Mouse (Mus musculus): ENCODE data around the gene Kcnmb4. TPM values are rescaled to one million over a fixed set of nuclear protein-coding genes. Genes with fewer than 3 reads are reported as not detected.

The Kcnmb4 gene
- polyA plus RNA-seq, 1 experiment from 2014 or later, result 2.7 TPM

DNA sequence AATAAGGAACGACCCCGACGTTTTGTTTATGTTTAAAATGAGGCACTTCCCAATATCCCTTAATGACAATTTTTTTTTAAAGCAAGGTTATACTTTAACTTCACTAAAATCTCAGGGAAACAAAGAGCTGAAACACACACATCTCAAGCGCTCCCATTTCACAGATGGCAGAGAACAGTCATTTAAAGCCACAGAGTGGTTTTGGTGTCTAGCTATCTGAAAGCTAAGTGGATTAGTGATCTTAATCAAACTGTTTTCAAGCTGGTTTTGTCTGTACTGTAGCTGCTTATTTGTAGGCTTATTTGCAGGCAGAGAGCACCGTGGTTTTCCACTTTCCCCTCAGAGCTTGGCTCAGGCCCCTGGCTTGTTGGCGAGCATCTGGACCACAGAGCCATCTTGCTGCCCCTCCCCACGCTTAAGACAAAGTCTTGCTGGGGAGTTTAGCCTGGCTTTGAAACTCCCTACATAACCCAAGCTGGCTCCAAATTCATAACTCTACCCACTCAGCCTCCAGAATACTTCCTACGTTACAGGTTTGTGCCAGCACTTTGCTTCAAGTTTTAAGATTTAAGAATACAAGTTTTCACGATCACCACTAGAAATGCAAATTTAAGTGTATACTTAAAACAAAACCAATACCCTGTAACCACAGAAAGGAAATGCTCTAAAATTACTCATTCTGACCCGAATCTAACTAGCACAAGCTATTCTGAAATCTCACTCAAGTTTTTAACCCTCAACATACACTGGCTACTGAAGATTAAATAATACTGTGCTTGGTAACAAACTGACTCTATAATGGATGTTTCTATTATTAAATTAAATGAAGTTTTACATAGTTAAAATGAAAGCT lies 13.4 kb upstream of the Kcnmb4 start:
- DNase-seq (ENCODE audit: low spot score) (no peak), ATAC-seq (replicated peaks; ENCODE audit: low FRiP score) (no peak)
- H3K4me3 ChIP-seq (ENCODE audit: low read depth, low read length), result no peak overlapping the region
- no peak overlapping the region for H3K9ac ChIP-seq (ENCODE audit: low read depth, low read length)
- peaks cover 12% of the 10 kb centered on the region; the same call in 1 of the 2 replicates for H3K36me3 ChIP-seq (ENCODE audit: control insufficient read depth, insufficient read depth, low read length)
- H3K27ac ChIP-seq (ENCODE audit: low read depth, low read length), result no peak overlapping the region
- H3K27me3 ChIP-seq (replicated peaks; ENCODE audit: control insufficient read depth, insufficient read depth, low read length), result no peaks in the 10 kb centered on the region
- H3K4me2 ChIP-seq, result no peak overlapping the region
- no peaks in the 10 kb centered on the region for H3K9me3 ChIP-seq (ENCODE audit: control insufficient read depth, low read length)
- no peaks in the 10 kb centered on the region for H3K4me1 ChIP-seq (replicated peaks; ENCODE audit: control insufficient read depth, insufficient read depth, low read length)
- 86% methylated on average over 10 of the region's 10 CpGs for WGBS

DNA sequence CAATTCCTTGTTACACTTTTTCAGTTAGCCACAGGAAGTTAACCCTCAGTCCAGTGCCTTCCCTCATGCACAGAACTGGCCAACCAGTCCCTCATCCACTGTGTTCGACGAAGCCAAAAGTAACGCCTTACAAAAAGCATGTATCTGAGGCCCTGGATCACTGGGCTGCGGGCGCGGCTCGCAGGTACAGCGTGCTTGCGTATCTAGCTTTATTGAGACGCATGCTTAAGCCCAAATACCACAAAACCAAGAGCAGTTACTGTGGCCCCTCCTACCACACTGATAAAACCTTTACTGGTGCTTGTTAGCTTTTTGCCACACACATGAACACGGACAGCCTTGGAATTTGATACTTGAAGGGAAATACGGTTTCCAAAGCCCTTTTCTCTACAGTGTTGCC lies 8.2 kb upstream of the Kcnmb4 start:
- Histone ChIP-seq H3K36me3 (ENCODE audit: control insufficient read depth, insufficient read depth, low read length) (peaks cover 11% of the 10 kb centered on the region; the same call in 1 of the 2 replicates), H3K4me2 (no peak overlapping the region), H3K4me3 (ENCODE audit: low read depth, low read length) (no peak overlapping the region), H3K9me3 (ENCODE audit: control insufficient read depth, low read length) (no peaks in the 10 kb centered on the region), H3K27me3 (replicated peaks; ENCODE audit: control insufficient read depth, insufficient read depth, low read length) (no peaks in the 10 kb centered on the region), H3K4me1 (replicated peaks; ENCODE audit: control insufficient read depth, insufficient read depth, low read length) (no peaks in the 10 kb centered on the region), H3K9ac (ENCODE audit: low read depth, low read length) (no peak overlapping the region), H3K27ac (ENCODE audit: low read depth, low read length) (no peak overlapping the region)
- peak; percentile 71 for ATAC-seq (replicated peaks; ENCODE audit: low FRiP score)
- WGBS, result 66% methylated on average over 12 of the region's 12 CpGs
- no peak for DNase-seq (ENCODE audit: low spot score)

DNA sequence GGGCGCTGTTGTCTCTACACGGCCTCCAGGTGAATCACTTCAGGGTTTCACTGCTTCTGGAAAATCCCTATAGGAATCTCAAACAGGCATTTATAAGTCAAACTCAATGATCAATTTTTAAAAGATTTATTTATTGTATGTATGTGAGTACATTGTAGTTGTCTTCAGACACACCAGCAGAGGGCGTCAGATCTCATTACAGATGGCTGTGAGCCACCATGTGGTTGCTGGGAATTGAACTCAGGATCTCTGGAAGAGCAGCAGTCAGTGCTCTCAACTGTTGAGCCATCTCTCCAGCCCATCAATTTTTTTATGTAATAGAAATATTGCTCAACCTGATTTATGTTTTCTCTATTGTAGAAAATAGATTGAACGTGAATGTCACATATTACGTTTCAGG lies 7.3 kb upstream of the Kcnmb4 start:
- Histone ChIP-seq H3K4me2 (no peak overlapping the region), H3K36me3 (ENCODE audit: control insufficient read depth, insufficient read depth, low read length) (peaks cover 8% of the 10 kb centered on the region; the same call in 1 of the 2 replicates), H3K27me3 (replicated peaks; ENCODE audit: control insufficient read depth, insufficient read depth, low read length) (peaks cover 3% of the 10 kb centered on the region), H3K4me3 (ENCODE audit: low read depth, low read length) (no peak overlapping the region), H3K9me3 (ENCODE audit: control insufficient read depth, low read length) (0 out of 2 replicates have a peak, but pooled peaks cover 3% of the 10 kb centered on the region), H3K4me1 (replicated peaks; ENCODE audit: control insufficient read depth, insufficient read depth, low read length) (no peaks in the 10 kb centered on the region), H3K9ac (ENCODE audit: low read depth, low read length) (no peak overlapping the region), H3K27ac (ENCODE audit: low read depth, low read length) (no peak overlapping the region)
- 91% methylated on average over 5 of the region's 5 CpGs for WGBS
- ATAC-seq (replicated peaks; ENCODE audit: low FRiP score) (no peak), DNase-seq (ENCODE audit: low spot score) (no peak)

DNA sequence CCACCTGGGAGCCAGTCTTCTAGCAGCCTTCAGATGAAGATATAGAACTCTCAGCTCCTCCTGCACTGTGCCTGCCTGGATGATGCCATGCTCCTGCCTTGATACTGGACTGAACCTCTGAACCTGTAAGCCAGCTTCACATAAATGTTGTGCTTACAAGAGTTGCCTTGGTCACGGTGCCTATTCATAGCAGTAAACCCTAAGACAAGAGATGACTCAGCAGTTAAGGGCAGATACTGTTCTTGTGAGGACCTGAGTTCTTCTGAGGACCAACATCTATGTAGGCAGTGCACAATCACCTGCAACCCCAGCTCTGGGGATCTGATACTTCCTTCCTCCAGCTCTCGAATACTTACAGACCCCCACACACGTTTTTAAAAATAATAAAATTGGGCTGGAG lies 2.9 kb upstream of the Kcnmb4 start:
- no peak overlapping the region for H3K4me3 ChIP-seq (ENCODE audit: low read depth, low read length)
- no peak for DNase-seq (ENCODE audit: low spot score)
- no peak overlapping the region for H3K27ac ChIP-seq (ENCODE audit: low read depth, low read length)
- peaks cover 5% of the 10 kb centered on the region; the same call in 1 of the 2 replicates for H3K4me1 ChIP-seq (replicated peaks; ENCODE audit: control insufficient read depth, insufficient read depth, low read length)
- WGBS, result 87% methylated on average over 3 of the region's 3 CpGs
- no peak overlapping the region for H3K9ac ChIP-seq (ENCODE audit: low read depth, low read length)
- peaks cover 46% of the 10 kb centered on the region for H3K27me3 ChIP-seq (replicated peaks; ENCODE audit: control insufficient read depth, insufficient read depth, low read length)
- no peaks in the 10 kb centered on the region for H3K36me3 ChIP-seq (ENCODE audit: control insufficient read depth, insufficient read depth, low read length)
- H3K9me3 ChIP-seq (ENCODE audit: control insufficient read depth, low read length), result 0 out of 2 replicates have a peak, but pooled peaks cover 3% of the 10 kb centered on the region
- no peak overlapping the region for H3K4me2 ChIP-seq
- ATAC-seq (replicated peaks; ENCODE audit: low FRiP score), result no peak

DNA sequence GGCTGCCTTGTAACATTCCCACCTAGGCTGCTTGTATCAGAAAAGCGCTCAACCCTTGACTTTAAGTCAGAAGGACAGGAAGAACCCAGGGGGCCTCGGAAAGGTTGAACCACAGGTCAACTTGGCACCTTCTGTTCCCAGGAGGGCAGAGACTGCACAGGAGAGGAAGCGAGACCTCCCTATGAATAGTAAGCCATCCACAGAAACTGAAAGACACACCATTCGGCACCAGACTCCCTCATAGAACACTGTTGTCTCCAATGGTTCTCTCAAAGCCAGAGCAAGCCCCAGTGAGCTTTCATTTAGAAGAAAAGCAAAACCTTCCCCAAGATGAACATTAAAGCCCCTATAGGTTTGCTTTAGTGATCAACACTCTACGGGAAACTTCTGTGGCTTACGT lies 2.0 kb upstream of the Kcnmb4 start:
- WGBS, result 63% methylated on average over 6 of the region's 6 CpGs
- Histone ChIP-seq H3K4me3 (ENCODE audit: low read depth, low read length) (no peak overlapping the region), H3K4me2 (no peak overlapping the region), H3K36me3 (ENCODE audit: control insufficient read depth, insufficient read depth, low read length) (no peaks in the 10 kb centered on the region), H3K4me1 (replicated peaks; ENCODE audit: control insufficient read depth, insufficient read depth, low read length) (peaks cover 5% of the 10 kb centered on the region; the same call in 1 of the 2 replicates), H3K9me3 (ENCODE audit: control insufficient read depth, low read length) (0 out of 2 replicates have a peak, but pooled peaks cover 3% of the 10 kb centered on the region), H3K9ac (ENCODE audit: low read depth, low read length) (no peak overlapping the region), H3K27ac (ENCODE audit: low read depth, low read length) (no peak overlapping the region), H3K27me3 (replicated peaks; ENCODE audit: control insufficient read depth, insufficient read depth, low read length) (peaks cover 48% of the 10 kb centered on the region)
- ATAC-seq (replicated peaks; ENCODE audit: low FRiP score) (no peak), DNase-seq (ENCODE audit: low spot score) (no peak)

DNA sequence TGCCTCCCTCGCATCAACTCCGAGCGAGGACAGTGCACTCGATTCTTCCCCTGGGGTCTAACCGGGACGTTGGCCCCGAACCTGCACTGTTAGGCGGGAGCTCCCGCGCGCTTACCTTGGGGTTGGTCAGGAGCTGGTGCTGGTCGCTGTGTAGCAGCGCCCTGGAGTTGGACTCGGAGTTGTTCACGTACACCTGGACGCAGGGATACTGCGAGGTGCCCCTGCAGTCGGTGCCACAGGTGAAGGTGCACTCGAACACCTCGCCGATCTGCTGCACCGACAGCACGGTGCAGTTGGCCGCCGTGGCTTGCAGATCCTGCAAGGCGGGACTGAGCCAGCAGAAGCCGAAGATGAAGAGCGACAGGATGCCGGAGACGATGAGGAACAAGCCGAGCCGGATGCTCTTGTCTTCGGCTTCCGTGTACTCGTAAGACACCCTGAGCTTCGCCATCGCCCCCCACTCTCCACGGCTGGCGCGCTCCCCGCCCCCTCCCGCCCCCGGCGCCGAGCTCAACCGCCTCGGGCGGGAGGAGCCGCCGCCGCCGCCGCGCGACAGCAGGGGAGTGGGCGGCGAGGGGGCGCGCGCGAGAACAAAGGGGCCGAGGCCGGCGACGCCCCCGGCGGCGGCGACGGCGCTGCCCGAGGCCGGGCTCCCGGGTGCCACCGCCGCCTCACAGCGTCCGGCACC lies 463 bp downstream of the Kcnmb4 start:
- Histone ChIP-seq H3K9ac (ENCODE audit: low read depth, low read length) (peak overlapping the region; percentile 52), H3K36me3 (ENCODE audit: control insufficient read depth, insufficient read depth, low read length) (no peaks in the 10 kb centered on the region), H3K4me3 (ENCODE audit: low read depth, low read length) (peak overlapping the region; percentile 66), H3K4me1 (replicated peaks; ENCODE audit: control insufficient read depth, insufficient read depth, low read length) (peaks cover 5% of the 10 kb centered on the region; the same call in 1 of the 2 replicates), H3K27ac (ENCODE audit: low read depth, low read length) (no peak overlapping the region), H3K27me3 (replicated peaks; ENCODE audit: control insufficient read depth, insufficient read depth, low read length) (peaks cover 51% of the 10 kb centered on the region), H3K9me3 (ENCODE audit: control insufficient read depth, low read length) (0 out of 2 replicates have a peak, but pooled peaks cover 3% of the 10 kb centered on the region), H3K4me2 (peak overlapping the region; percentile 95)
- DNase-seq (ENCODE audit: low spot score) (peak; percentile 66), ATAC-seq (replicated peaks; ENCODE audit: low FRiP score) (peak; percentile 44)
- under 1% methylated on average over 53 of the region's 78 CpGs for WGBS

DNA sequence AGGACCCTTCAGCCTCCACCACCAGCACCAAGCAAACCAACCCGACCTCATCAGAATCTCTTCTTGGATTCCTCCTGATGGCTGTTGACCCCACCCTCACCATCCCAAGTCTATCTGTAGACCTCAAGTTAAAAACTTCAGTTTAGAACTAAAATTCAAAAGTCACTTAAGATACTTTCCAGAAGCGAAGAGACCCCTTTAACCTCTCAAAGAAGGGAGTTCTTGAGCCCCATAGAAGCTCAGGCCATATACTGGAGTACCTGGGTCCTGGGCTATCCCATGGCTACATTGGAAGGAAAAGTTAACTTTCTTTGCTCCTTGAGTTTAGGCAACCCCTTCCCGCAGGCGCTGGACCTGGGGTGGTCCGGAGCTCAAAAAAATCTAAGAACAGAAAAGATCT lies 1.1 kb downstream of the Kcnmb4 start:
- Histone ChIP-seq H3K4me1 (replicated peaks; ENCODE audit: control insufficient read depth, insufficient read depth, low read length) (peaks cover 5% of the 10 kb centered on the region; the same call in 1 of the 2 replicates), H3K27ac (ENCODE audit: low read depth, low read length) (no peak overlapping the region), H3K4me2 (peak overlapping the region; percentile 95), H3K9ac (ENCODE audit: low read depth, low read length) (no peak overlapping the region), H3K4me3 (ENCODE audit: low read depth, low read length) (peak overlapping the region; percentile 66), H3K36me3 (ENCODE audit: control insufficient read depth, insufficient read depth, low read length) (no peaks in the 10 kb centered on the region), H3K27me3 (replicated peaks; ENCODE audit: control insufficient read depth, insufficient read depth, low read length) (peaks cover 51% of the 10 kb centered on the region), H3K9me3 (ENCODE audit: control insufficient read depth, low read length) (0 out of 2 replicates have a peak, but pooled peaks cover 3% of the 10 kb centered on the region)
- DNase-seq (ENCODE audit: low spot score) (no peak), ATAC-seq (replicated peaks; ENCODE audit: low FRiP score) (no peak)
- 7% methylated on average over 5 of the region's 5 CpGs for WGBS

DNA sequence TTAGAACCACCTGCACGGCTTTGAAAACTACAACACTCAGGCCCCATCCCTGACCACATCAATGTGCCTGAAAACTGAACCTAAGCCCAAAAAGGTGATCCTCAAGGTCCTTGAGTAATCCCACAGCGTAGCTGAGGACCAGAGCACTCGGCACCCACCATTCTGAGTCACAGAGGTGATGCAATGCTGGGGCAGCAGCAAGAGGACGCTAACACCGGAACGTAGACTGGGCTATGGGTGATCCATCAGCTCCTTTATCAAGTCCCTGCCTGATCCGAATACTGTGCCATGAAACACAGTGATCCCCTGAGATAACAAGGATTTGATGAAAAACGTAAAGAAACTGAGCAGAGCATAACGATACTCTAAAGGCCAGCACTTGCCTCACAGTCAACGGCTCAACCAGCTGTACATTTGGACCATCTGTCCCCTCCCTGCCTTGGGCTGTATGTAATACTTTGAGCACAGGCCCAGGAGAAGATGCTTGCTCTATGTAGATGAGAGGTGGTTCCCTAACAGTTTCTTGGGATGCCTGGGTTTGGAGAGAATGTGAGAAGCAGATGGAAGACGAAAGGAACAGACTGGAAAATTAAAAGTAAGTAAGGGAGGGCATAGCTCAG lies 3.3 kb downstream of the Kcnmb4 start:
- peaks cover 43% of the 10 kb centered on the region for H3K27me3 ChIP-seq (replicated peaks; ENCODE audit: control insufficient read depth, insufficient read depth, low read length)
- ATAC-seq (replicated peaks; ENCODE audit: low FRiP score), result no peak
- DNase-seq (ENCODE audit: low spot score), result no peak
- no peaks in the 10 kb centered on the region for H3K36me3 ChIP-seq (ENCODE audit: control insufficient read depth, insufficient read depth, low read length)
- H3K4me3 ChIP-seq (ENCODE audit: low read depth, low read length), result no peak overlapping the region
- WGBS, result 83% methylated on average over 11 of the region's 11 CpGs
- H3K9ac ChIP-seq (ENCODE audit: low read depth, low read length), result no peak overlapping the region
- H3K4me1 ChIP-seq (replicated peaks; ENCODE audit: control insufficient read depth, insufficient read depth, low read length), result peaks cover 5% of the 10 kb centered on the region; the same call in 1 of the 2 replicates
- H3K27ac ChIP-seq (ENCODE audit: low read depth, low read length), result no peak overlapping the region
- H3K9me3 ChIP-seq (ENCODE audit: control insufficient read depth, low read length), result no peaks in the 10 kb centered on the region
- H3K4me2 ChIP-seq, result no peak overlapping the region

Measured in liver, embryonic 11.5 days (tissue).